Mouse (Mus musculus): Measurements from ENCODE around the gene Slc48a1. TPM values are rescaled to one million over a fixed set of nuclear protein-coding genes. Genes with fewer than 3 reads are reported as not detected.

The Slc48a1 gene
- total and polyA plus RNA-seq, 2 experiments from 2014 or later = 78.8 to 152 TPM

DNA sequence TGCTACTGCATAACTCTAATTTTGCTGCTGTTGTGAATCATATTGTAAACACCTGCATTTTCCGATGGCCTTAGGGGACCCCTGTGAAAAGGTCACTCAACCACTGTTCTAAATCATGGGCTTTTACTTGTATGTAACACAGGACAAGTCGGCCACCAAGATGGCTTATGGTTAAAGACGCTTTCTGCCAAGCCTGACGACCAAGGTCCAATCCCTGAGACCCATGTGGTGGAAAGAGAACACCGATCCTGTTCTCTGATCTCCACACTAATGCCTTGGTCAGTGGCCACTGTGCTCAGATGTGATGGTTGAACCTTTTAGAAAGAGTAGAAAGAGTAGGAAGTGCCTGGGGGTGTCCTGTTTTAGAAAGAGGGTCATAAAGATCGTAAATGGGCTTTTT is 1.4 kb upstream of the Slc48a1 start:
- no peak for TF ChIP-seq CTCF (IDR thresholded peaks at IDR 0.05)
- no peak overlapping the region for H3K9ac ChIP-seq (replicated peaks; ENCODE audit: low read length, poor library complexity, severe bottlenecking)

DNA sequence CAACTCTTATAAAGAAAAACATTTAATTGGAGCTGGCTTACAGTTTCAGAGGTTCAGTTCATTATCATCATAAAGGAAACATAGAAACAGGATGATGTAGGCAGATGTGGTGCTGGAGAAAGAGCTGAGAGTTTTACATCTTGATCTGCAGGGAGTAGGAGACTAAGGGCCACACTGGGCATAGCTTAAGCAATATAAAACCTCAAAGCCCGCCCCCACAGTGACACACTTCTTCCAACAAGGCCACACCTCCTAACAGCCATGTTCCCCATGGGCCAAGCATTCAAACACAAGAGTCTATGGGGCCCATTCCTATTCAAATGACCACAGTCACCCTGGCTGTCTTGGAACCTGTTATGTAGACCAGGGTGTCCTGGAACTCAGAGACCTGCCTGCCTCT is 1.3 kb downstream of the Slc48a1 start:
- WGBS = 75% methylated on average over 1 of the region's 1 CpGs
- Histone ChIP-seq H3K27ac (ENCODE audit: low read depth, low read length) (no peak overlapping the region), H3K4me1 (ENCODE audit: insufficient read depth, low read length) (no peaks in the 10 kb centered on the region), H3K4me2 (ENCODE audit: low read depth, low read length, poor library complexity, severe bottlenecking) (no peak overlapping the region), H3K9ac (replicated peaks; ENCODE audit: low read length, poor library complexity, severe bottlenecking) (no peak overlapping the region), H3K4me3 (ENCODE audit: low read depth, low read length) (no peak overlapping the region), H3K27me3 (ENCODE audit: insufficient read depth, low read length) (0 out of 2 replicates have a peak, but pooled peaks cover 3% of the 10 kb centered on the region), H3K36me3 (ENCODE audit: insufficient read depth, low read length) (no peaks in the 10 kb centered on the region), H3K9me3 (ENCODE audit: low read length) (no peaks in the 10 kb centered on the region)
- no peak for ATAC-seq (ENCODE audit: low FRiP score)
- no peak for DNase-seq (ENCODE audit: low spot score)
- no peak for TF ChIP-seq CTCF (IDR thresholded peaks at IDR 0.05)

More for the DNA sequence above, 1.4 kb upstream of the Slc48a1 start:
- Histone ChIP-seq H3K36me3 (ENCODE audit: insufficient read depth, low read length) (no peaks in the 10 kb centered on the region), H3K4me2 (ENCODE audit: low read depth, low read length, poor library complexity, severe bottlenecking) (no peak overlapping the region), H3K4me3 (ENCODE audit: low read depth, low read length) (no peak overlapping the region), H3K4me1 (ENCODE audit: insufficient read depth, low read length) (no peaks in the 10 kb centered on the region), H3K9me3 (ENCODE audit: low read length) (no peaks in the 10 kb centered on the region), H3K27me3 (ENCODE audit: insufficient read depth, low read length) (0 out of 2 replicates have a peak, but pooled peaks cover 3% of the 10 kb centered on the region), H3K27ac (ENCODE audit: low read depth, low read length) (no peak overlapping the region)
- 86% methylated on average over 6 of the region's 6 CpGs for WGBS
- ATAC-seq (ENCODE audit: low FRiP score) (no peak), DNase-seq (ENCODE audit: low spot score) (no peak)

DNA sequence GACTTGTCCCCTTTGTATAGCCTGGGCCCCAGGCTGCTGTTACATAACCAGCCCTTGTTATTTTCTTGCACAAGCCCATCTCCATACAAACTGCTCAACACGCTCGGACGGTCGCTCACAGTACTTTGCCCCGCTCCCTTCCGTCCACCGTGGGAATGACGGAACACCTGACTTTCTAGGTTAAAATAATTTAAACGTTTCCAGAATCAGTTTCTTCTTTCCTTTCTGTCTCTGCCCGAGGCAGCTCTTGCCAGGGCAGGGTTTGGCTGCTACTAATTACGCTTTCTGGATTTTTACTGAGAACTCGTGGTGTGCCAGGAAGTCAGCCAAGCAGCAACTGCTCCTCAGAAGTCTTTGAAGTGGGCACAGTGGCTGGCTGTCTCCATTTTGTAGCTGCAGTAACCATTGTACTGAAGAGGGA is 2.3 kb downstream of the Slc48a1 start:
- no peak for ATAC-seq (ENCODE audit: low FRiP score)
- Histone ChIP-seq H3K9me3 (ENCODE audit: low read length) (no peaks in the 10 kb centered on the region), H3K4me1 (ENCODE audit: insufficient read depth, low read length) (no peaks in the 10 kb centered on the region; the same call in 1 of the 2 replicates), H3K9ac (replicated peaks; ENCODE audit: low read length, poor library complexity, severe bottlenecking) (no peak overlapping the region), H3K4me2 (ENCODE audit: low read depth, low read length, poor library complexity, severe bottlenecking) (no peak overlapping the region), H3K4me3 (ENCODE audit: low read depth, low read length) (no peak overlapping the region), H3K27ac (ENCODE audit: low read depth, low read length) (no peak overlapping the region), H3K27me3 (ENCODE audit: insufficient read depth, low read length) (0 out of 2 replicates have a peak, but pooled peaks cover 3% of the 10 kb centered on the region), H3K36me3 (ENCODE audit: insufficient read depth, low read length) (no peaks in the 10 kb centered on the region)
- WGBS = 68% methylated on average over 12 of the region's 12 CpGs
- no peak for TF ChIP-seq CTCF (IDR thresholded peaks at IDR 0.05)
- no peak for DNase-seq (ENCODE audit: low spot score)

DNA sequence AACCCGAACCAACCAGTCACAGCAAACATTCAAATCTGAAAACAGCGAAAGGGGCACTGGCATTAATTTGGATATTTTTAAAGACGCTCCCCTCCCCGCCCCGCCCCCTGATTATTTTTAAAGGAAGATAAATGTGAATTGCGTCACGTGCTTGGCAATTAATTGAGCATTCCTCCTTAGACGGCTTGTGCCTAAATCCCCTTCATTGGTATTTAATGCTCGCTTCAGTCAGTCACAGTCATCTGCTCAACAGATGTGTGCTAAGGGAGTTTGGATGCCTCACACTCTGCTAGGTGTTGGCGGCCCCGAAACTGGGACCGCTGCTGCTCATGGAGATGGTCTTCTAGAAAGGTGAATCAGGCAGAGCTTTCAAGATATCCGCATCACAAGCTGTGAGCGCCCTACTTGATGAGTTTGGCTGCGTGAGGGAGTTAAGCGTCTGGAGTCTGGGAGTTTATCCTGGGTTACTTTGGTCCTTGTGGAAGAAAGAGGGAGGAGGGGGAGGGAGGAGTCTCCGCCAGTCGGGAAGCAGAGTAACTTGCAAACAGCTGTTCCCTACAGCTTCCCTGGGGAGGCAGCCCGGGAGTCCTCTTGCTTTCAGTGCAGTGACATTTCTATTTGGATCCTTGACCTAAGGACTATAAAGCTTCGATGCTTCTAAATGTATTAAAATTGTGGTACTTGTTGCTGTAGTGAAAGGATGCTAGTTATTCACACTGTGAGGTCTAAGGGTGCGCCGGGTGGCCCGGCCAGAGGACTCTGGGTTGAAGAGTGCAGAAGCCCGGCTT is 3.8 kb downstream of the Slc48a1 start:
- no peak for TF ChIP-seq CTCF (IDR thresholded peaks at IDR 0.05)
- 13% methylated on average over 24 of the region's 24 CpGs for WGBS
- no peak overlapping the region for H3K27ac ChIP-seq (ENCODE audit: low read depth, low read length)
- no peak for ATAC-seq (ENCODE audit: low FRiP score)
- no peak overlapping the region for H3K9ac ChIP-seq (replicated peaks; ENCODE audit: low read length, poor library complexity, severe bottlenecking)
- H3K9me3 ChIP-seq (ENCODE audit: low read length) = no peaks in the 10 kb centered on the region
- H3K4me2 ChIP-seq (ENCODE audit: low read depth, low read length, poor library complexity, severe bottlenecking) = no peak overlapping the region
- DNase-seq (ENCODE audit: low spot score) = no peak
- 0 out of 2 replicates have a peak, but pooled peaks cover 3% of the 10 kb centered on the region for H3K27me3 ChIP-seq (ENCODE audit: insufficient read depth, low read length)
- peaks cover 8% of the 10 kb centered on the region; the same call in 1 of the 2 replicates for H3K4me1 ChIP-seq (ENCODE audit: insufficient read depth, low read length)
- H3K36me3 ChIP-seq (ENCODE audit: insufficient read depth, low read length) = no peaks in the 10 kb centered on the region
- no peak overlapping the region for H3K4me3 ChIP-seq (ENCODE audit: low read depth, low read length)

DNA sequence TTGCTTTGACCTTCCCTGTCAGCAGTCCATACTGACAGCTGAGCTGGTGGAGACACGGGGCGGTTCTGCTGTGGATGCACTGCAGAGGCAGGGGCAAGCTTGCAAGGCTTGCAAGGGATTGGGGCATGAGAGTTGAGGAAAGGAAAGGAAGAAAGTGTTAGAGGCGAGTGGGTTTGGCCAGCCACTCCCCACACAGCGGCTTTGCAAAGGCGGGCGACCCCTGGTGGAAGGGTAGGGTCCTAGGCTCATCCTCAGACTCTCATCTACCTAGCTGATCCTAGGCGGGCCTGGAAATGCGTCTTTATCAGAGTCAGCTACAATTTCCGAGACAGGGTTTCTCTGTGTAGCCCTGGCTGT is 4.4 kb downstream of the Slc48a1 start:
- Histone ChIP-seq H3K9ac (replicated peaks; ENCODE audit: low read length, poor library complexity, severe bottlenecking) (no peak overlapping the region), H3K4me1 (ENCODE audit: insufficient read depth, low read length) (peaks cover 11% of the 10 kb centered on the region; the same call in 1 of the 2 replicates), H3K4me3 (ENCODE audit: low read depth, low read length) (no peak overlapping the region), H3K9me3 (ENCODE audit: low read length) (no peaks in the 10 kb centered on the region), H3K36me3 (ENCODE audit: insufficient read depth, low read length) (no peaks in the 10 kb centered on the region), H3K4me2 (ENCODE audit: low read depth, low read length, poor library complexity, severe bottlenecking) (no peak overlapping the region), H3K27me3 (ENCODE audit: insufficient read depth, low read length) (0 out of 2 replicates have a peak, but pooled peaks cover 3% of the 10 kb centered on the region), H3K27ac (ENCODE audit: low read depth, low read length) (no peak overlapping the region)
- peak; percentile 63 for DNase-seq (ENCODE audit: low spot score)
- peak; percentile 72 for TF ChIP-seq CTCF (IDR thresholded peaks at IDR 0.05)
- 5% methylated on average over 9 of the region's 9 CpGs for WGBS
- ATAC-seq (ENCODE audit: low FRiP score) = no peak

DNA sequence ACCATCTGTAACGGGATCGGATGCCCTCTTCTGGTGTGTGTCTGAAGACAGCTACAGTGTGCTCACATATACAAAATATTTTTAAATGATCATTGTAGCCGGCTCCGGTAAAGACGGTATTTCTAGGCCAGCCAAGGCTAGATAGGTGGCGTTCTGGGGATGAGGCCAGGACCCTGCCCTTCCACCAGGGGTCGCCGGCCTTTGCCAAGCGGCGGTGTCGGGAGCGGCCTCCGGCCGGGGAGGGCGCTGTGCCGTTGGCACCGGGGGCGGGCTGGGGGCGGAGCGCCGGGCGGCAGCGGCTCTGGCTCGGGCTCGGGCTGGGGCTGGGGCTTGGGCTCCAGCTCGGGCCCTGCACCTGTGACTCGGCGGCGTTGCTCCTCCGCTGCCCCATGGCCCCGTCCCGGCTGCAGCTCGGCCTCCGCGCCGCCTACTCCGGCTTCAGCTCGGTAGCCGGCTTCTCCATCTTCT is 5.8 kb downstream of the Slc48a1 start:
- peak; percentile 87 for TF ChIP-seq CTCF (IDR thresholded peaks at IDR 0.05)
- DNase-seq (ENCODE audit: low spot score) (peak; percentile 90), ATAC-seq (ENCODE audit: low FRiP score) (peak; percentile 82)
- Histone ChIP-seq H3K27ac (ENCODE audit: low read depth, low read length) (peak overlapping the region; percentile 65), H3K9me3 (ENCODE audit: low read length) (no peaks in the 10 kb centered on the region), H3K27me3 (ENCODE audit: insufficient read depth, low read length) (0 out of 2 replicates have a peak, but pooled peaks cover 3% of the 10 kb centered on the region), H3K9ac (replicated peaks; ENCODE audit: low read length, poor library complexity, severe bottlenecking) (peak overlapping the region; percentile 98), H3K4me3 (ENCODE audit: low read depth, low read length) (peak overlapping the region; percentile 73), H3K4me2 (ENCODE audit: low read depth, low read length, poor library complexity, severe bottlenecking) (peak overlapping the region; percentile 76), H3K36me3 (ENCODE audit: insufficient read depth, low read length) (no peaks in the 10 kb centered on the region), H3K4me1 (ENCODE audit: insufficient read depth, low read length) (peaks cover 11% of the 10 kb centered on the region; the same call in 1 of the 2 replicates)
- WGBS = 2% methylated on average over 34 of the region's 39 CpGs
